Mouse (Mus musculus) kidney, embryonic 15.5 days (tissue): ENCODE results near the gene Actg1. TPM values are rescaled to one million over a fixed set of nuclear protein-coding genes. Genes with fewer than 3 reads are reported as not detected.
A peak's percentile ranks its signal among the peaks of the same experiment; 100 is the strongest.

Experiments used
- ATAC-seq: fragments of 200-750 bp; cut with Nextera tagmentation; replicated peaks from 2 replicates; pipeline ENCODE4 v1.8.0; 2017; ENCODE audit warnings: moderate TSS enrichment; ENCODE audit not compliant: low FRiP score
- H3K27ac ChIP-seq: fragments of 300-500 bp; sonication (generic); 2 replicates; pipeline ENCODE4 v1.5.1; 2015; ENCODE audit warnings: mild to moderate bottlenecking, inconsistent platforms
- H3K27me3 ChIP-seq: fragments of 300-500 bp; sonication (generic); 2 replicates; pipeline ENCODE4 v1.6.1; 2015; ENCODE audit warnings: inconsistent platforms
- H3K36me3 ChIP-seq: fragments of 300-500 bp; sonication (generic); 2 replicates; pipeline ENCODE4 v1.6.1; 2015; ENCODE audit warnings: inconsistent platforms
- H3K4me1 ChIP-seq: fragments of 300-500 bp; sonication (generic); 2 replicates; pipeline ENCODE4 v1.6.1; 2015; ENCODE audit warnings: inconsistent platforms
- H3K4me2 ChIP-seq: fragments of 300-500 bp; sonication (generic); 2 replicates; pipeline ENCODE4 v1.6.1; 2015; ENCODE audit warnings: moderate library complexity, mild to moderate bottlenecking, inconsistent platforms
- H3K4me3 ChIP-seq: fragments of 300-500 bp; sonication (generic); replicated peaks from 2 replicates; pipeline ENCODE4 v1.5.1; 2015; ENCODE audit warnings: mild to moderate bottlenecking, inconsistent platforms
- H3K9ac ChIP-seq: fragments of 300-500 bp; sonication (generic); 2 replicates; pipeline ENCODE4 v1.6.1; 2015; ENCODE audit warnings: mild to moderate bottlenecking, inconsistent platforms
- H3K9me3 ChIP-seq: fragments of 300-500 bp; sonication (generic); replicated peaks from 2 replicates; pipeline ENCODE4 v1.6.1; 2016; ENCODE audit warnings: inconsistent platforms
- WGBS: fragments of 180-500 bp; shearing (Covaris S2); methylation state at CpG from one replicate; pipeline ENCODE4 v1.1.7; 2015; ENCODE audit warnings: mixed read lengths; 5-methylcytosine and 5-hydroxymethylcytosine counted together
- polyA plus RNA-seq: library from polyadenylated mRNA; unstranded; fragments of >200 nt; fragmentation: Nextera tagmentation; extraction: Ambion mirVana; gene quantifications from 2 replicates; pipeline ENCODE4 v1.2.1, GENCODE M21; 2015

Actg1 gene
- polyA plus RNA-seq, 1 experiment from 2014 or later, result 2,520 TPM

- 63% methylated on average over 6 of the region's 6 CpGs for WGBS
- Histone ChIP-seq H3K9ac (no peak overlapping the region), H3K4me3 (no peak overlapping the region), H3K27me3 (no peaks in the 10 kb centered on the region), H3K4me2 (no peak overlapping the region), H3K4me1 (peaks cover 44% of the 10 kb centered on the region), H3K36me3 (no peaks in the 10 kb centered on the region), H3K27ac (no peak overlapping the region), H3K9me3 (no peaks in the 10 kb centered on the region)
- ATAC-seq, result no peak
These were observed 34.2 kb downstream of the Actg1 start for GRCm38 (mm10) chr11:120313906-120314685.

GRCm38 (mm10) chr11:120312069-120312468 is 36.3 kb downstream of the Actg1 start:
- 50% methylated on average over 6 of the region's 6 CpGs for WGBS
- no peaks in the 10 kb centered on the region for H3K9me3 ChIP-seq
- peak overlapping the region; percentile 77; the same call in 1 of the 2 replicates for H3K4me2 ChIP-seq
- H3K36me3 ChIP-seq, result no peaks in the 10 kb centered on the region
- peak overlapping the region; percentile 93 for H3K27ac ChIP-seq
- H3K27me3 ChIP-seq, result no peaks in the 10 kb centered on the region
- 0 out of 2 replicates have a peak overlapping the region, but pooled peaks have one; percentile 21 for H3K9ac ChIP-seq
- H3K4me3 ChIP-seq, result no peak overlapping the region
- no peak for ATAC-seq
- H3K4me1 ChIP-seq, result peaks cover 57% of the 10 kb centered on the region

- H3K4me3 ChIP-seq, result peak overlapping the region; percentile 45
These were observed 36.8 kb downstream of the Actg1 start for GRCm38 (mm10) chr11:120311561-120311960.

GRCm38 (mm10) chr11:120310813-120311312 is 37.5 kb downstream of the Actg1 start:
- H3K27me3 ChIP-seq, result 0 out of 2 replicates have a peak, but pooled peaks cover 6% of the 10 kb centered on the region
- H3K4me2 ChIP-seq, result peak overlapping the region; percentile 77
- H3K36me3 ChIP-seq, result no peaks in the 10 kb centered on the region
- H3K4me3 ChIP-seq, result peak overlapping the region; percentile 45
- peak; percentile 91 for ATAC-seq
- peaks cover 63% of the 10 kb centered on the region for H3K4me1 ChIP-seq
- H3K27ac ChIP-seq, result peak overlapping the region; percentile 93
- no peaks in the 10 kb centered on the region for H3K9me3 ChIP-seq
- WGBS, result under 1% methylated on average over 45 of the region's 45 CpGs
- H3K9ac ChIP-seq, result peak overlapping the region; percentile 47

More at GRCm38 (mm10) chr11:120311561-120311960, 36.8 kb downstream of the Actg1 start:
- no peaks in the 10 kb centered on the region for H3K36me3 ChIP-seq
- no peak for ATAC-seq
- H3K9me3 ChIP-seq, result no peaks in the 10 kb centered on the region
- WGBS, result 35% methylated on average over 10 of the region's 10 CpGs
- H3K4me2 ChIP-seq, result peak overlapping the region; percentile 77
- H3K9ac ChIP-seq, result peak overlapping the region; percentile 21; the same call in 1 of the 2 replicates
- H3K27ac ChIP-seq, result peak overlapping the region; percentile 93
- H3K27me3 ChIP-seq, result no peaks in the 10 kb centered on the region
- H3K4me1 ChIP-seq, result peaks cover 57% of the 10 kb centered on the region

- no peak for ATAC-seq
- Histone ChIP-seq H3K36me3 (no peaks in the 10 kb centered on the region), H3K4me3 (no peak overlapping the region), H3K4me1 (peaks cover 71% of the 10 kb centered on the region), H3K9ac (no peak overlapping the region), H3K9me3 (no peaks in the 10 kb centered on the region), H3K27ac (no peak overlapping the region), H3K27me3 (0 out of 2 replicates have a peak, but pooled peaks cover 6% of the 10 kb centered on the region), H3K4me2 (peak overlapping the region; percentile 14; the same call in 1 of the 2 replicates)
- 46% methylated on average over 15 of the region's 15 CpGs for WGBS
These were observed 39.7 kb downstream of the Actg1 start for GRCm38 (mm10) chr11:120308441-120309320.

GRCm38 (mm10) chr11:120307566-120308430 is 40.5 kb downstream of the Actg1 start:
- H3K36me3 ChIP-seq, result no peaks in the 10 kb centered on the region
- no peaks in the 10 kb centered on the region for H3K9me3 ChIP-seq
- peak overlapping the region; percentile 76 for H3K27ac ChIP-seq
- no peak; the same call in 1 of the 2 replicates for ATAC-seq
- 7% methylated on average over 19 of the region's 19 CpGs for whole genome bisulfite sequencing
- peaks cover 79% of the 10 kb centered on the region for H3K4me1 ChIP-seq
- H3K27me3 ChIP-seq, result 0 out of 2 replicates have a peak, but pooled peaks cover 6% of the 10 kb centered on the region
- no peak overlapping the region for H3K4me3 ChIP-seq
- no peak overlapping the region for H3K9ac ChIP-seq
- peak overlapping the region; percentile 90 for H3K4me2 ChIP-seq

- no peaks in the 10 kb centered on the region for H3K9me3 ChIP-seq
- peaks cover 77% of the 10 kb centered on the region for H3K4me1 ChIP-seq
- H3K9ac ChIP-seq, result no peak overlapping the region
- H3K4me2 ChIP-seq, result peak overlapping the region; percentile 90; the same call in 1 of the 2 replicates
- ATAC-seq, result no peak
- 0 out of 2 replicates have a peak, but pooled peaks cover 6% of the 10 kb centered on the region for H3K27me3 ChIP-seq
- peak overlapping the region; percentile 76 for H3K27ac ChIP-seq
- WGBS, result 7% methylated on average over 5 of the region's 5 CpGs
- no peak overlapping the region for H3K4me3 ChIP-seq
- no peaks in the 10 kb centered on the region for H3K36me3 ChIP-seq
These were observed 41.3 kb downstream of the Actg1 start for GRCm38 (mm10) chr11:120307132-120307413.

- H3K4me1 ChIP-seq, result peaks cover 71% of the 10 kb centered on the region
- peak overlapping the region; percentile 91 for H3K27ac ChIP-seq
- 42% methylated on average over 12 of the region's 12 CpGs for WGBS
- H3K4me2 ChIP-seq, result 0 out of 2 replicates have a peak overlapping the region, but pooled peaks have one; percentile 90
- H3K36me3 ChIP-seq, result no peaks in the 10 kb centered on the region
- peak overlapping the region; percentile 51 for H3K9ac ChIP-seq
- ATAC-seq, result no peak
- 0 out of 2 replicates have a peak, but pooled peaks cover 6% of the 10 kb centered on the region for H3K27me3 ChIP-seq
- H3K9me3 ChIP-seq, result no peaks in the 10 kb centered on the region
- H3K4me3 ChIP-seq, result peak overlapping the region; percentile 53; the same call in 1 of the 2 replicates
These were observed 41.8 kb downstream of the Actg1 start for GRCm38 (mm10) chr11:120306366-120307131.

GRCm38 (mm10) chr11:120305535-120306365 is 42.6 kb downstream of the Actg1 start:
- Histone ChIP-seq H3K9ac (peak overlapping the region; percentile 51), H3K4me1 (peaks cover 65% of the 10 kb centered on the region), H3K27ac (peak overlapping the region; percentile 91), H3K9me3 (no peaks in the 10 kb centered on the region), H3K36me3 (no peaks in the 10 kb centered on the region), H3K4me2 (peak overlapping the region; percentile 90), H3K27me3 (0 out of 2 replicates have a peak, but pooled peaks cover 6% of the 10 kb centered on the region), H3K4me3 (peak overlapping the region; percentile 53)
- no peak for ATAC-seq
- WGBS, result 21% methylated on average over 15 of the region's 15 CpGs
